Mouse (Mus musculus) heart, adult 18-20 months (tissue): ENCODE data around the gene Stx6. TPM values are rescaled to one million over a fixed set of nuclear protein-coding genes. Genes with fewer than 3 reads are reported as not detected.

Source experiments
- DNase-seq, 2 experiments: peaks; one replicate each; pipeline ENCODE4 v3.0.0; 2021 to 2022; ENCODE audit warnings: mixed read lengths in 1 of 2
- total RNA-seq, 2 experiments: library from RNA; stranded (reverse); gene quantifications; 2 replicates each; pipeline ENCODE4 v1.2.3; 2021

Stx6 gene
- total RNA-seq, 2 experiments from 2014 or later: 17.5 to 20.2 TPM

- DNase-seq: peak; percentile 51 to 61
These were observed 47.5 kb downstream of the Stx6 start for GRCm38 (mm10) chr1:155205822-155206660.

GRCm38 (mm10) chr1:155207859-155208258 is 49.3 kb downstream of the Stx6 start:
- no peak for DNase-seq

- DNase-seq: peak; percentile 60 to 82
These were observed 51.7 kb downstream of the Stx6 start for GRCm38 (mm10) chr1:155210011-155210763.

- no peak for DNase-seq
These were observed 52.5 kb downstream of the Stx6 start for GRCm38 (mm10) chr1:155211017-155211416.

GRCm38 (mm10) chr1:155212081-155212480 is 53.6 kb downstream of the Stx6 start:
- no peak for DNase-seq

- peak in 1 of 2 experiments; percentile 35 for DNase-seq
These were observed 54.0 kb downstream of the Stx6 start for GRCm38 (mm10) chr1:155212493-155212892.

- DNase-seq: peak; percentile 71 to 75
These were observed 54.6 kb downstream of the Stx6 start for GRCm38 (mm10) chr1:155212936-155213774.

GRCm38 (mm10) chr1:155213912-155214311 is 55.4 kb downstream of the Stx6 start:
- no peak for DNase-seq

- DNase-seq: no peak
These were observed 56.7 kb downstream of the Stx6 start for GRCm38 (mm10) chr1:155215066-155215764.

- DNase-seq: no peak
These were observed 57.8 kb downstream of the Stx6 start for GRCm38 (mm10) chr1:155216313-155216712.

- no peak for DNase-seq
These were observed 58.3 kb downstream of the Stx6 start for GRCm38 (mm10) chr1:155216844-155217243.

- DNase-seq: peak; percentile 65 to 78
These were observed 59.5 kb downstream of the Stx6 start for GRCm38 (mm10) chr1:155217865-155218541.

- no peak for DNase-seq
These were observed 60.4 kb downstream of the Stx6 start for GRCm38 (mm10) chr1:155218924-155219323.

GRCm38 (mm10) chr1:155222101-155222669 is 63.7 kb downstream of the Stx6 start:
- DNase-seq: peak in 1 of 2 experiments; percentile 66

- DNase-seq: no peak
These were observed 64.5 kb downstream of the Stx6 start for GRCm38 (mm10) chr1:155223036-155223435.

- peak; percentile 83 to 87 for DNase-seq
These were observed 65.5 kb downstream of the Stx6 start for GRCm38 (mm10) chr1:155223849-155224554.

- peak; percentile 76 to 84 for DNase-seq
These were observed 71.2 kb downstream of the Stx6 start for GRCm38 (mm10) chr1:155229464-155230411.

- no peak for DNase-seq
These were observed 73.9 kb downstream of the Stx6 start for GRCm38 (mm10) chr1:155232385-155232784.

GRCm38 (mm10) chr1:155232786-155233185 is 74.3 kb downstream of the Stx6 start:
- no peak for DNase-seq
